Mouse (Mus musculus): ENCODE results near the gene Aspscr1. TPM values are rescaled to one million over a fixed set of nuclear protein-coding genes. Genes with fewer than 3 reads are reported as not detected.

Aspscr1 gene
- polyA plus RNA-seq (2015; fragmentation: Nextera tagmentation; extraction: Ambion mirVana) = 90.4 and 110 TPM in 2 replicates

- Histone ChIP-seq H3K27ac (peak within 1 kb of the TSS; percentile 92), H3K36me3 (0 out of 2 replicates have a peak, but pooled peaks cover 4% of the 10 kb centered on the region), H3K9ac (peak within 1 kb of the TSS; percentile 75), H3K4me3 (peak within 1 kb of the TSS; percentile 96), H3K4me1 (replicated peaks) (peaks cover 12% of the 10 kb centered on the region), H3K27me3 (no peaks in the 10 kb centered on the region), H3K9me3 (replicated peaks) (no peaks in the 10 kb centered on the region), H3K4me2 (peak within 1 kb of the TSS; percentile 81)
- WGBS = under 1% methylated on average over 67 of the region's 83 CpGs
- peak; percentile 97 for ATAC-seq (replicated peaks; ENCODE audit: insufficient number of reproducible peaks, insufficient read depth, low FRiP score, low read depth)
These were observed at the start of gene Aspscr1 for GRCm38 (mm10) chr11:120672687-120673593. TSS of gene Aspscr1 (plus strand) at chr11:120672973.

- H3K4me3 ChIP-seq = peak overlapping the region; percentile 90
- H3K9me3 ChIP-seq (replicated peaks) = no peaks in the 10 kb centered on the region
- H3K4me1 ChIP-seq (replicated peaks) = peaks cover 19% of the 10 kb centered on the region
- peak overlapping the region; percentile 89 for H3K4me2 ChIP-seq
- no peaks in the 10 kb centered on the region for H3K27me3 ChIP-seq
- 11% methylated on average over 30 of the region's 30 CpGs for WGBS
- ATAC-seq (replicated peaks; ENCODE audit: insufficient number of reproducible peaks, insufficient read depth, low FRiP score, low read depth) = peak; percentile 73
- H3K9ac ChIP-seq = peak overlapping the region; percentile 62
- peak overlapping the region; percentile 77 for H3K27ac ChIP-seq
- peaks cover 36% of the 10 kb centered on the region for H3K36me3 ChIP-seq
These were observed 48.7 kb upstream of the Aspscr1 start for GRCm38 (mm10) chr11:120623961-120624679.

- H3K9me3 ChIP-seq (replicated peaks) = no peaks in the 10 kb centered on the region
- peak; percentile 77 for ATAC-seq (replicated peaks; ENCODE audit: insufficient number of reproducible peaks, insufficient read depth, low FRiP score, low read depth)
- peaks cover 35% of the 10 kb centered on the region for H3K36me3 ChIP-seq
These were observed 48.1 kb upstream of the Aspscr1 start for GRCm38 (mm10) chr11:120624680-120625111.

GRCm38 (mm10) chr11:120625152-120625775, 47.5 kb upstream of the Aspscr1 start, which contains the start of gene Sirt7:
TSS of gene Sirt7 (minus strand) at chr11:120625240.
- Histone ChIP-seq H3K27me3 (no peaks in the 10 kb centered on the region), H3K27ac (peak within 1 kb of the TSS; percentile 77), H3K4me1 (replicated peaks) (peaks cover 30% of the 10 kb centered on the region), H3K4me3 (peak within 1 kb of the TSS; percentile 90), H3K36me3 (peaks cover 30% of the 10 kb centered on the region), H3K9me3 (replicated peaks) (no peaks in the 10 kb centered on the region), H3K4me2 (peak within 1 kb of the TSS; percentile 89), H3K9ac (peak within 1 kb of the TSS; percentile 62)
- 8% methylated on average over 5 of the region's 5 CpGs for WGBS
- 0 out of 2 replicates have a peak, but pooled peaks have one; percentile 11 for ATAC-seq (replicated peaks; ENCODE audit: insufficient number of reproducible peaks, insufficient read depth, low FRiP score, low read depth)

More at GRCm38 (mm10) chr11:120624680-120625111, 48.1 kb upstream of the Aspscr1 start:
- Histone ChIP-seq H3K9ac (peak overlapping the region; percentile 62), H3K4me1 (replicated peaks) (peaks cover 25% of the 10 kb centered on the region), H3K27ac (peak overlapping the region; percentile 77), H3K4me2 (peak overlapping the region; percentile 89), H3K27me3 (no peaks in the 10 kb centered on the region), H3K4me3 (peak overlapping the region; percentile 90)
- under 1% methylated on average over 53 of the region's 53 CpGs for WGBS

GRCm38 (mm10) chr11:120626785-120627467, 45.8 kb upstream of the Aspscr1 start:
- H3K4me1 ChIP-seq (replicated peaks) = peaks cover 47% of the 10 kb centered on the region
- H3K27me3 ChIP-seq = no peaks in the 10 kb centered on the region
- no peak overlapping the region for H3K4me3 ChIP-seq
- no peak overlapping the region for H3K4me2 ChIP-seq
- no peak for ATAC-seq (replicated peaks; ENCODE audit: insufficient number of reproducible peaks, insufficient read depth, low FRiP score, low read depth)
- peaks cover 16% of the 10 kb centered on the region for H3K36me3 ChIP-seq
- WGBS = 84% methylated on average over 11 of the region's 11 CpGs
- no peak overlapping the region for H3K27ac ChIP-seq
- H3K9me3 ChIP-seq (replicated peaks) = no peaks in the 10 kb centered on the region
- H3K9ac ChIP-seq = no peak overlapping the region

DNA sequence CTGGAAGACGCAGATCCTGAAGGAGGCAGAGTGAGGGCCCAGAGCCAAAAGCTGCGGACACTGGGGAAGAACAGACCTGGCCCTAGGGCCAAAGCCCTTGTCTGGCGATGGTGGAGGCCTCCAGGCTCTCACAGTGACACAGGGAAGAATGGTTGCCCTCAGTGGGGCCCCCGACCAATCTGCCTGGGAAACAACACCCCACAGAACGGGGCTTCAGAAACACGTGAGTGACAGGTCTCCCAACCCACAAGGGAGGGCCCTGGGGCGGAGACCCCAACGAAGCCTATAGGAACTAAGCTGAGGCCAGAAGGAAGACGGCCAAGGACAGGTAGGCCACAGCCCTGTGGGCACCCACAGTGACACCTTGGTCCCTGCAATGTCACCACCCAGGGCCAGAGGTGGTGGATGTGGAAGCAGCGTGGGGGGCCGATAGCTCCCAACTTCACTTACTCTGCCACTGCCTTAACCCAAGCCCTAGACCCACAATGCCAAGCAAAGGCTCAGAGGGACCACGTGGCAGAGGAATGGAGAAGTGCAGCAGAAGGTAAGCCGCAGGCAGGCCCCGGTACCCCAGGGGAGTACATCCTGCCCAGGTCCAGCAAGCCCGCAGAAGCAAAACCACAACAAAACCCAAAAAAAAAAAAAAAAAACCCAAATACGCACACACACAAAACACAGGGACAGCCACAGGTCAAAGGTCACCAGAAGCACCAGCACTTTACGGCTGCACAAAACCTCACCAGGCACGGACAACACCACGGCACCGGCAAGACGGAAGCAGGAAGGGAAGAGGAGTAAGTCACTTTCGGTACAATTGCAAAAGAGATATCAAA, 45.1 kb upstream of the Aspscr1 start:
- Histone ChIP-seq H3K9me3 (replicated peaks) (no peaks in the 10 kb centered on the region), H3K4me2 (no peak overlapping the region), H3K4me1 (replicated peaks) (peaks cover 54% of the 10 kb centered on the region), H3K9ac (no peak overlapping the region), H3K4me3 (no peak overlapping the region), H3K27me3 (no peaks in the 10 kb centered on the region), H3K27ac (no peak overlapping the region), H3K36me3 (peaks cover 15% of the 10 kb centered on the region)
- no peak for ATAC-seq (replicated peaks; ENCODE audit: insufficient number of reproducible peaks, insufficient read depth, low FRiP score, low read depth)
- 80% methylated on average over 22 of the region's 22 CpGs for WGBS

DNA sequence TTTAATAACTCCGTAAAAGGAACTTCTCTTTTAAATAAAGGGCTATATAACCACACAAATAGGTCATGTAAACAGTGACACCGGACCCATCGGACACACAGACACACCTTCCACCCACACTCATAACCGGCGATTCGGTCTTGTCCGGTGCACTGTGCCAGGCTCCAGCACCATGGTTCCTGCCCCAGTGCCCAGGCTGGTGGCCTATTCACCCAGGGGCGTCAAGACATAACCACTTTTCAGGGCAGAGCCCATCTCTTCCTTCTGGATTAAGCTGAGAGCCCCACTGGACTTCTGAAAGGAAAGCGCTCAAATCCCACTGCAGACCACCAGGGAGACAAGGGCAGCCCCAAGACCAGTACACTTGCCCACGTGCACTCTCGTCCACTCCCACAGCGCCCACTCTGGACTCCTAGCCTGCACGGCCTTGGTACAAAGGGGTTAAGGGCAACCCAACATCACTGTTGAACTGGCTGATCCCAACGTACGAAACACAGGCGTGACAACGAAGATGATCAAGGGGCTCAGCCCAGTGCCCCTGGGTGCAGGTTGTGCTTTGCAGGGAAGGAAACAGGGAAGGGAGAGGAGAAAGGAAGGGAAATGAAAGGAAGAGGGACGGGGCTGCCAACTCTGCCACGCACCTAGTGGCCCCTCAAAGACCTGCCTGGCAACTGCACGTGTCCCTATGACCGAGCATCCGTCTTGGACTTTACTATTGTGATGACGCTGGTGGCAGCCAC, 44.0 kb upstream of the Aspscr1 start:
- H3K4me2 ChIP-seq = peak overlapping the region; percentile 94; the same call in 1 of the 2 replicates
- H3K36me3 ChIP-seq = peaks cover 15% of the 10 kb centered on the region
- ATAC-seq (replicated peaks; ENCODE audit: insufficient number of reproducible peaks, insufficient read depth, low FRiP score, low read depth) = no peak
- peaks cover 54% of the 10 kb centered on the region for H3K4me1 ChIP-seq (replicated peaks)
- H3K27me3 ChIP-seq = no peaks in the 10 kb centered on the region
- H3K9ac ChIP-seq = no peak overlapping the region
- H3K9me3 ChIP-seq (replicated peaks) = no peaks in the 10 kb centered on the region
- no peak overlapping the region for H3K27ac ChIP-seq
- 0 out of 2 replicates have a peak overlapping the region, but pooled peaks have one; percentile 19 for H3K4me3 ChIP-seq
- WGBS = 88% methylated on average over 23 of the region's 23 CpGs

DNA sequence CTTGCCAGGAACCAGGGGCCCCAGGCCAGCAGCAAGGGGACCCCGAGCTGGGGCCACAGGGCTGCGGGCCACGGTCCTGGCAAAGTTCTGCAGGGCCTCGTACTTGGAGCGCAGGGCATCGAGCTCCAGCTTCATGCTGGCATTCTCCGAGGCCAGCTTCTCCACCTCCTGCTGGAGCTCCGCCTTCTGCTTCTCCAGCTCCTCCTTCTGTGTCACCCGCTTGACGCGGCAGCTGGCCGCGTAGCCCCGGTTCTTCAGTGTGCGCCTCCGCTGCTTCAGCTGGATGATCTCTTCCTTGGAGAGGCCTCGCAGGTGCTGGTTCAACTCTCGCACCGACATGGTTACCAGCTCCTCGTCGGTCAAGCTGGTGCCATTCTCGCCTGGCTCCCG, 43.4 kb upstream of the Aspscr1 start:
- no peak for ATAC-seq (replicated peaks; ENCODE audit: insufficient number of reproducible peaks, insufficient read depth, low FRiP score, low read depth)
- peak overlapping the region; percentile 58 for H3K27ac ChIP-seq
- 70% methylated on average over 23 of the region's 23 CpGs for WGBS
- H3K27me3 ChIP-seq = no peaks in the 10 kb centered on the region
- no peaks in the 10 kb centered on the region for H3K9me3 ChIP-seq (replicated peaks)
- no peak overlapping the region for H3K9ac ChIP-seq
- peak overlapping the region; percentile 19 for H3K4me3 ChIP-seq
- peak overlapping the region; percentile 94 for H3K4me2 ChIP-seq
- H3K4me1 ChIP-seq (replicated peaks) = peaks cover 53% of the 10 kb centered on the region
- peaks cover 15% of the 10 kb centered on the region for H3K36me3 ChIP-seq

GRCm38 (mm10) chr11:120629911-120630310, 42.9 kb upstream of the Aspscr1 start:
- H3K4me2 ChIP-seq = peak overlapping the region; percentile 94
- H3K4me3 ChIP-seq = peak overlapping the region; percentile 19
- 10% methylated on average over 7 of the region's 7 CpGs for WGBS
- ATAC-seq (replicated peaks; ENCODE audit: insufficient number of reproducible peaks, insufficient read depth, low FRiP score, low read depth) = no peak
- peak overlapping the region; percentile 32; the same call in 1 of the 2 replicates for H3K9ac ChIP-seq
- H3K4me1 ChIP-seq (replicated peaks) = peaks cover 53% of the 10 kb centered on the region
- no peaks in the 10 kb centered on the region for H3K9me3 ChIP-seq (replicated peaks)
- H3K36me3 ChIP-seq = peaks cover 15% of the 10 kb centered on the region
- H3K27ac ChIP-seq = peak overlapping the region; percentile 58
- H3K27me3 ChIP-seq = no peaks in the 10 kb centered on the region
